Mouse (Mus musculus) CH12.LX (cell line): ENCODE data around the gene Ankmy2.

ENCODE experiments used
- CHD2 ChIP-seq: IDR thresholded peaks from 2 replicates; pipeline ENCODE4 v1.6.1; 2011; ENCODE audit warnings: low read length, improper control_type of control experiment
- POLR2A ChIP-seq: IDR thresholded peaks from 2 replicates; pipeline ENCODE4 v1.6.1; 2011; ENCODE audit warnings: low read depth, mild to moderate bottlenecking, improper control_type of control experiment, low read length
- ZKSCAN1 ChIP-seq: IDR thresholded peaks from 2 replicates; pipeline ENCODE4 v1.6.1; 2012; ENCODE audit warnings: low read depth, inconsistent platforms, low read length, improper control_type of control experiment, borderline replicate concordance

DNA sequence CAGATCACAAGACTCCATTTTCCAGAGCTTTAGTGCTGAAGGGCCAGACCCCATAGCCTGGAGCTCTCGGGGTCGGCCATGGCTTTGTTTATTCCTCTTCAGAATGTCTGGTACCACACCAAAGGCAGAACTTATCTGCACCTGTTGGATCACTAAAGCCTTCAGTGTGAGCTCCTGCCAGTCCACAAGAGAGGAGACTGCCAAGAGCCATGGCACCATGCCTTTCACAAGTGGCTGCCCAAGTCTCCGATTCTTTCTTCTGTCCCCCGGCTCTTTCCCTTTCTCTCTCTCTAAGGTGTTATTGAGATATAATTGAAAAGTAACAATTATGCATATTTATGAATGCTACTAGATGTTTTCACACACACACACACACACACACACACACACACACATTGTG lies 53.2 kb downstream of the Ankmy2 start:
- TF ChIP-seq POLR2A (no peak), CHD2 (no peak), ZKSCAN1 (no peak)
